Mouse (Mus musculus): ENCODE results near the gene Tedc1.

The Tedc1 gene

DNA sequence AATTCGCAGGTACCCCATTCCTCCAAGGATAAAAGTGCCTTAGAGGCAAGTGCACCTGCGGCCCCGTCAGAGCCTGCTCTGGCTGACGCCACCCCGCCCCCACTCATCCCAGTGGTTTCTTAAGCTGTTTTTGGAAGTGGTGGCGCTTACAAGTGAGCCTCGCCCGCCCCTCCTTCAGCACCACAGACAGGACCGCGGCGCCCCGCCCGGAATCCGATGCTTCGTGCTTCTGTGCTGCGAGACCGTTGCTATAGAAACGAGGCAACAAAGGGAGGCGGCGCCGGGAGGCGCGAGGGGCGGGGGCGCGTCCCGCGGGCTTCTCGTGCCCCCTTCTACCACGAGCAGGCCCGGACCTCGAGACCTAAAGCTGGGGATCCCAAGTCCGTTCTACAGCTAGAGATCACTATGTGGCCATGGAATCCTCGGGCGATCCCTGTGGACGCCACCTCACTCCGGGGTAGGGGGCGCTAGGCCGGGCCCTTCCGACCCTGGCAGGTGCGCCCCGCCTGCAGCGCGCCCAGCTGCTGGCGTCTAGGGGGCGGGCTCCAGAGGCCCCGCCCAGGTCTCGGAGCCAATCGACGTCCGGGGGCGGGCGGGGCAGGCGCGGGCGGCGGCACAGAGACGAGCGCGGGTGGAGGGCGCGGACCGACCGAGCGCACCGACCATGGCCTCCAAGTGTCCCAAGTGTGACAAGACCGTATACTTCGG lies 16.2 kb upstream of the Tedc1 start, which contains the start of gene Crip2:
TSS of gene Crip2 (plus strand) at position 329 of the 708 bp plus-strand sequence.
- peak; percentile 85 for DNase-seq

DNA sequence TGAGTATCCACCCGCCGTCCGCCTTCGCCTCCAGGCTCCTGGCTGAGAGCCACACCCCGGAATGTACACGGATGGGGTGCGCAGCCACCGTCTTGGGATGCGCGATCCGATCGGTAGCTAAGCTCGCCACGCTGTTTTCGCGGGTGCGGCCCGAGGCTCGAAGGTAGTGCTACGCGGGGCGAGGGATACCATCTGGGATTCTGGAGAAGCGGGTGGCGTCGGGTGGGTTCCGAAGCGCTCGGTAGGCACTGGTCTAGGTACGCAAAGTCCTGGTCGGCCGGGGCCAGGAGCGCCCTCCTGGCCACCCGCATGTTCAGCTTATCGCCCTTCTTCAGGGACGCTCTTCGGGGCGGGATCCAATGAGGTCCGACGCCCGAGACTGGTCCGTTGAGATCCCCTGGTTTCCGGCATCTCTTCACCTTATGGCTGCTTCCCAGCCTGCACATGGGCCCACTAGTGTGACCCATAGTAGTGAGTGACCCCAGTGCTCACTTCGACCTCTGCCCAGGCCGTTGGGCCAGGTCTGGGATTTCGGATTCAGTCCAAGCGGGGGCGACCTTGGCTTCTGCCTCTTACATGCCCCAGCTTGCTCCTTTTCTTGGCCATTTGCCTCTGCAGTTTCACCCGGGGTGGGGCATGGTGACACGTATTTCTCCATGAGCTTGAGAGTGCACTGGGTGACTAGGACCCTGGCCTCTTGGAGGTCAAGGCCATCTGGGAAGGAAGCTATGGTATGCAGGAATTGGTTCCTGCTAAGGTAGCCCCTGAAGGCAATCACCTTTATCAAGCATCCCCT lies 15.4 kb upstream of the Tedc1 start:
- peak; percentile 57 for DNase-seq

DNA sequence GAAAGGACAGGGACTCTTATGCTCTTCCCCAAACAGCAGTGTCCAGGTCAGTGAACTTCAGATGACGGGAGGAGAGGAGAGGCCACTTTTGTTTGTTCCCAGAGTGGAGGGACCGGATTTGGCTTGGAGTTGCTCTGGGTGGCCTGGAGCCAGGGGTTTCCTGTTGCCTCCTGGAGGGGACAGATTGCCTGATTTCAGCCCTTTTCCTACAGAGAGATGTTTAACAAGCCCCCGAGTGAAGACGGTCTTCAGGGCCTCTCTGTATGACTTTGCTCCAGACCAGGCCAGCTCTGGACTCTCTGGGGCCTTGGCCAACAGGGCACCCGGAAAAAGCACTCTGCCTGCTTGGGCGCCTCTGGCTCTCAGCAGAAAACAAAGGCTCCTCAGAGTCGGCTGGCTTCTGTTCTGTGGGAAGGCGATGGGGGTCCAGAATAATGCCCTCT lies 14.7 kb upstream of the Tedc1 start:
- peak; percentile 57 for DNase-seq

DNA sequence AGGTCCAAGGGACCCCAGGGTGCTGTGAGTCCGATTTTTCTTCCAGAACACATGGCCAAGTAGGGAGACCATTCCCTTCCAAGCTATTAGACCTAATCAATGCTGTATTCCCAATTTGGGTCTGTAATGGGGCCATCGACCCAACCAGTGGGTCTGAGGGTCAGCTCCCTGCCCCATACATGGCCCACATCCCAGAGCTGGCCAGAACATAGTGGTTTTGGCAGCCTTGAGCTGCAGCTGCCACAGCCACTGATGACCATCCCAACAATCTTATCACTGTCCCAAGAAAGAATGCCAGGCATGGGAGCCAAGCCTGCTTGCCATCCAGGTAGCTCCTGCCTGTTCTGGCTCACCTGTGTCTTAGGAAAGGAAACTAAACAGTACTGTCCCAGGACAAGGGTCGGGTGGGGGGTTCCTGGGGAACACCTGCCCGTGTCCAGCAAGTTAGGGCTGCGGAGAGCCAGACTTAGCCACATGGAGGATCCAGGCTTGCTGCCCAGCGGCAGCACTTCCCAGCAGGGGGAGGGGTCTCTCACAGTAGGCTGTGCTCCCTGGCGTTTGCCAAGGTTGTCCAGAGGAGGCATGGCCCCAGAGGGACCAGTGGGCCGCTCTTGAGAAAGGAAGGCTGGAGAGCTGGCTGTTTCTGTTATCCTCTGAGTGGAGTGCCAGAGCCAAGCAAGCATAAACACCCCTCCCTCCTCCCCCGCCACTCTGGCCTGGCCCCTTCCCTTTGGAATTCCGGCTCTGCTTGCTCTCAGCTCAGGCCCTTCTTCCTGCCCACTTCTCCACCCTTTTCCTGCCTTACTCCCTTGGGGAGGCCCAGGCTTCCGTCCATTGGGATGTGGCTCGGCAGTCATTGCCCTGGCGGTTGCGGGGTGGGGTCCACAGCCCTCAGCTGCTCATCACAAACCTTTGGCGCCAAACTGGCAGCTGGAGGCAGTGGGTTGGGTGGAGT lies 13.9 kb upstream of the Tedc1 start:
- DNase-seq, result peak; percentile 85

DNA sequence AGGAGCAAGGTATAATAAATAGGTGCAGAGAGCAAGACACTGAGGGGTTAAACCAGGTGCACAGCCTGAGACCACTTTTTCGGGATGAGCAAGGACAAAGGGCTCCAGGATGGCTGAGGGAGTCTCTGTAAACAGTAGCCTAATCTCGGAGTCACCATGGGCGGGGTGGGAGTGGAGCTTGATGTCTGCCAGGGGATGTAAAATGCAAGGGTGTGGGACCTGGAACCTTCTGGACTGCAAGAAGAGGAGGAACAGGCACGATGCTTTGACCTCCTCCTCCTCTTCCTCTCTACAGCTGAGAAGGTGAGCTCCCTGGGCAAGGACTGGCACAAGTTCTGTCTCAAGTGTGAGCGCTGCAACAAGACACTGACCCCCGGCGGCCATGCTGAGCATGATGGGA lies 13.1 kb upstream of the Tedc1 start:
- DNase-seq, result no peak

DNA sequence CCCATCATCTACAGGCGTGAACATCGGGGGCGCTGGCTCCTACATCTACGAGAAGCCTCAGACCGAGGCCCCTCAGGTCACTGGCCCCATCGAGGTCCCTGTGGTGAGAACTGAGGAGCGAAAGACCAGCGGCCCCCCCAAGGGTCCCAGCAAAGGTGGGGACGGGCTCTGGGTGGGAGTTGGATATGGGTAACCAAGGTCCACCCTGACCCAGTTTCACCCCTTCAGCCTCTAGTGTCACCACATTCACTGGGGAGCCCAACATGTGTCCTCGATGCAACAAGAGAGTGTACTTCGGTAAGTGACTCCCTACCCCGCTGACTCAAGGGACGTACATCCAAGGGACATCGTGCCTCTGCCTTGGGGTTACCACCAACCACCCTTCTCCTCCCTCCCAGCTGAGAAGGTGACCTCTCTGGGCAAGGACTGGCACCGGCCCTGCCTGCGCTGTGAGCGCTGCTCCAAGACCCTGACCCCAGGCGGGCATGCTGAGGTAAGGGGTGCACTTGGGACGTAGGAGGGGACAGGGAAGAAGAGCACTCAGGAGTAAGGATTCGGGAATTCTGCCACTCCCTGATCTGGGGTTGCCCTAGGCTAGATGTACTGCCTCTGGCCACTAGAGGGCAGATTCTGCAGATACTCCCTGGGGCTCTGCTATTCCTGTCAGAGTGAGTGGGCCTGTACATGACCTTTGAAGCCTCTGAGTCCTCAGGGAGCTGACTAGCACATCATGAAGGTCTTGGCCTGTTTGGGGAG lies 12.0 kb upstream of the Tedc1 start:
- peak; percentile 61 for DNase-seq

DNA sequence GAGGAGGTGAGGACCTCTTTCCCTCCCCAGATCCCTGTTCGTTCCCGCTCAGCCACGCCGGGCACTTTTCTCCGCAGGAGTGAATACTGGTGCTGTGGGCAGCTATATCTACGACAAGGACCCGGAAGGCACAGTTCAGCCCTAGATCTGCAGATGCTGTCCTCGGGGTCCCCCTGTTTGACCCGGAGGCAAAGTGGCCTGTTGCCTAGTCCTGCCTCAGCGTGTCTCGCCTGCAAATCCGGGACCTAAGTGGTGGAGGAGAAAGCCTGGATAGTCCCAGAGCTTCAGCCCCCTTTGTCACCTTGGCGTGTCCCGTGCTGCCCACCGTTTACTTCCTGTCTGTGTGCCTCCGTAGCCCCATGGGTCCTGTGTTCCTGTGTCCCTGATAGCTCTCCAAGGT lies 11.3 kb upstream of the Tedc1 start:
- DNase-seq, result no peak

DNA sequence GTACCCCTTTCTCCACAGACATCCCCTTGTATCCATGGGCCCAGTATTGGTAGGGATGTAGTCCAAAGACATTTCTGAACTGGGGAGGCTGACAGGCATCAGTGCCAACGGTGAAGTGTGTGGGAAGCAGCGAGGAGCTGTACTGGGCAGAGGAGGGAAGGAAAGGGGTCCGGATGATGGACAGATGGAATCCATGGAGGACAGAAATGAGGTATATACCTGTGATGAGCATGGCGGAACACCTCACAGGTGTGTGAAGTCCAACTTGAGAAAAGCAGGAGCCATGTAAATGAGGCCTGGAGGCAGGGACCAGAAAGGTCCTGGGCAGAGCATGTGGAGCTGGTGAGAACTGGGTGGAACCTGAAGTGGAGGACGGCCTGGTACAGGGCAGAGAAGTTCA lies 10.6 kb upstream of the Tedc1 start:
- DNase-seq, result no peak

DNA sequence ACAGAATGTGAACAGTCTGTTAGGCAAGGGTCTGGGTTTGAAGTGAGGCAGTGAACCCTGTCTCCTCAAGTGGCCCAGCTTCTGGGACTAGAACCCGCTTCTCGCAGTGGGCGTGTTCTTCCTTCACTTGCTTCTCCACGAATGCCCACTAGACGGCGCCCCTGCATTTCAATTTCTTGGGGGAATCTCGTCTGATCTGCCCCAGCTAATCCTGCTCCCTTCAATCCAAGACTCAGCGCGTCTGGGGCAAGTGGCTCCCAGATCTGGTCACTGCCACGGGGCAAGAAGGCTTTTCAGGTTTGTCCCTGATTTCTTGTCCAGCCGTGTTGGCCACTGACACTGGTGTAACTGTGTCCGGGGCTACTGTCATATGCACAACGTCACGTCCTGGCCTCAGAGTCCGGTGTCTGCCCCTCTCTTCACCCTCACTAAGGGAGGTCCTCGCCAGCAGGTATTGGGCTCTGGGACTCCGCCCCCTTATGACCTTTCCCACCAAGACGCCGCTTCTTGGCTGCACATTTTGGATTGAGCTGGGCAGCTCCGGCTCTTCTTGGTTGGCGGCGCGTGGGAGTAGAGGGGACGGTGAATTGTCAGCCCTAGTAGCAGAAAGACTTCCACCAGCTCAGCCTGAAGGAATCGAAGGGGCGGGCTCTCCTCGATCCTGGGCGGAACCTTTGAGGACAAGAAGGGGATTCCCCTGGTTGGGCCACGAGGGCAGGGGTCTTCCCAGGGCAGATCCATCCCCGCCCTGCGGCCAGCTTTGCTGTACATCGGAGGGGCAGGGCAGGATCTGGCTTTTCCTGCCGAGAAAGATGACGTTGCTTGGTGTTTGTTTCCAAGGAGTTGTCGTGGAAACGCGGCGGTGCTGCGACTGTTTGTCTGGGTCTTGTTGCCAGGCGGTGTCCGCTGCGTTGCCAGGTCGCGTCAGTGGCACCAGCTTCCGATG lies 9.8 kb upstream of the Tedc1 start, which contains the start of gene Crip1:
TSS of gene Crip1 (plus strand) at position 205 of the 946 bp plus-strand sequence.
- peak; percentile 87 for DNase-seq

DNA sequence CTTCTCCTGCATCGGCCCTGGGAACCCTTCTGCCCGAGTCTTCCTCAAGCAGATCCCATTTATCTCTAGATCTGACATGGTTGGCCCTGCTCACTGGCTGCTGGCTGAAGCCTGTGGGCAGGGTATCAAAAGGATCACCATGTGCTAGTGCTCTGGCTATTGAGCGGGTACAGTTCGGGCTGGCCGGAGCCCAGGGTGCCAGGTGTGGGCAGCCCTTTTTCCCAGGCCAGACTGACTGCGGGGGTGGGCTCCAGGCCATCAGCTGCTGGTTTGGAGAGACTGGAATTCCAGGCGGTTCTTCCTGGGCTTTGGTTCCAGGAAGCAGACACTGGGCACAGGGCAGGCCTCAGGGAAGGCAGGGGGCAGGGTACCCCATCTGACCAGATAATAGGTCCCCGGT lies 8.7 kb upstream of the Tedc1 start:
- DNase-seq, result no peak

DNA sequence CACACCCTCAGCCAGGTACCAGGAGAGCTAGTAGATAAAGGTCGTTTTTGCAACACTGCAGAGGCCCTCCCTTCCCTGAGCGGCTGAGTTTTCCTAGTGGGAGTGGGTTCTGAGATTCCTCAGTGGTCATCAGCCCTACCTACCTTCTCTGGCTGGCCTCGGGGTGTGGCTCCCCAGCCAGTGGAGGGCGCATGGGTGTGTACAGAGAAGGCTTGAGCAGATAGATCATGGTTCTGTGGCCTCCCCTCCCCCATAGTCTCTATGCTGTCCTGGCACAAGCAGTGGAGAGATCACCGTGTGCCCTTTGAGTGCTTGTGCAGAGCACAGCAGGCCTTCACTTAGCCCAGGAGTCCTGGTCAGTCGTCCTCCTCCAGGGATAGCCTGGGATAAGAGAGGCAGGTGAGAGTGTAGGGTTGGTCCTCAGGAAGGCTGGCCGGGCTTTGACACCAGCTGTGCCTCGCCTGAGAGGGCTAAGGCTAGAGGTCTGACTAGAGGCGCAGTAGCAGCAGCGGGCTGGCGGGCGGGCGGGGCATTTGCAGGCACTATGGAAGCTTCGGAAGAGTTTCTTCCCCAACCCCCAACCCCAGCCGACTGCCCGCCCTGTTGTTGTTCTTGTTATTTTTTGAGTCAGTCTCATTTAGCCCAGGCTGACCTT lies 7.7 kb upstream of the Tedc1 start:
- DNase-seq, result peak; percentile 41

DNA sequence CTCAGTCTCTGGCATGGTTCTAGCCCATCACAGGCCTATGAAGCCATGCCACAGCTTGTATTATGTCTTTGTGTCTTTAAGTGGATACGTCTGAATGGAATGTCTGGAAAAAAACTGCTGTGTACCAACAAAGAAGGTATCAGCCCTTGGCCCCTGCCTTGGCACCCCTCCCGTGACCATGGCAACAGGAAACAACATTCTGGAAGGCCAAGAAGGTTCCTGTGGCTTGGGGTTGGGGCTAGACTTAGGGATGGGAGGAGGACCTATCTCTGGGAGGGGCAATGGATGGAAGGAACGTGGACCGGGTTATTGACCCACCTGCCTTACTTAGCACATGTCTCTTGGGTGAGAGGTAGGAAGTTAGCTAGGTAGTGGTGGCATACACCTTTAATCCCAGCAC lies 6.9 kb upstream of the Tedc1 start:
- DNase-seq, result no peak

DNA sequence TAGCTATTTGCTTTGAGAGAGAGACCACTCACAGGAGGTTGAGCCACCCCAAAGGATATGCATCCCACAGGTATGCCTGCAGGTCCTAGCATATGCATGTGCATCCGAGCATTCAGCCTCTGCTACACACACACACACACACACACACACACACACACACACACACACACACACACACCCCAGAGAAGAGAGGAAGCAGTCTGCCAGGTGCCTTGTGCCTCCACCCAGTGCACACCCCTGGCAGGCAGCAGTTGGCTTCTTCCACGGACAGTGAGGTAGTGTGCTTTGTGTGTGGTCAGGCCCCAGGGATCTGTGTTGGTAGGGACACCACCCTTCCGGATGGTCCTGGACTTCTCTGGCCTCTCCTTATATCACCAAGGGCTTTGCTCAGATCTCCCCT lies 6.3 kb upstream of the Tedc1 start:
- DNase-seq, result no peak

DNA sequence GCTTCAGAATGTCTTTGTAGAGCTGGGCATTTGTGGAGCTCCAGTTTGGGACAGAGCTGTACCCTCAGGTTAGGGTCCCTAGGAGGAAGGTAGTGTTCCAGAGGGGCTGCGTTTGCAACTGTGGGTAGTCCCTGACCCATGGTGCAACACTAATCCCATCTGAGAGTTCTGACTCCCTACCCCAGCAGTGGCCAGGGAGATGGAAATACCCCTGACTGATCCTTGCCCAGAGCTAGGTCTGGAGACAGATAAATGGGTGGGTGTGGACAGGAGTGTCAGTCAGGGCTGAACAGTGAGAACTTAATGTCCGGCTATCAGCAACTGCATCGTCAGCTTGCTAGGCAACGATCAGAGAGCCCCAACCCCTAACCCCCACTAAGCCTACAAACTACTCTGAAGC lies 5.6 kb upstream of the Tedc1 start:
- no peak for DNase-seq

DNA sequence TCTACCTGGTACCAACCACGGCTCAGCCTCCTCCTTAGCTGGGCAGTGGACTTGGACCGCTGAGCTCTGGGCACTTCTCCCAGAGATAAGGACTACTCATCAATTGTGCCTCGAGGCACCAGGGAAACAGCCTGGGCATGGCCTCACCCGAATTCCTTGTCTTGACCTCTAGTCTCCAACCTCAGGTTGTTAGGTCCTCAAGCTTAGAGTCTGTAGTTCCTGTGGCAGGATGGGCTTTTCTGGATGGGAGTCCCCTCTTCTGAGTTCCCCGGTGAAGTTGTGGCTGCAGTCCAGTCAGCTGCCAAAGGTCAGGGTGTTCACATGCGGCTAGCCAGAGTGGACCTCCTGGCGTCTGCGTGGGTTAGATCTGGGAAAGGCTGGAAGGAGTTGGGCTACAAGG lies 5.2 kb upstream of the Tedc1 start:
- DNase-seq, result no peak

DNA sequence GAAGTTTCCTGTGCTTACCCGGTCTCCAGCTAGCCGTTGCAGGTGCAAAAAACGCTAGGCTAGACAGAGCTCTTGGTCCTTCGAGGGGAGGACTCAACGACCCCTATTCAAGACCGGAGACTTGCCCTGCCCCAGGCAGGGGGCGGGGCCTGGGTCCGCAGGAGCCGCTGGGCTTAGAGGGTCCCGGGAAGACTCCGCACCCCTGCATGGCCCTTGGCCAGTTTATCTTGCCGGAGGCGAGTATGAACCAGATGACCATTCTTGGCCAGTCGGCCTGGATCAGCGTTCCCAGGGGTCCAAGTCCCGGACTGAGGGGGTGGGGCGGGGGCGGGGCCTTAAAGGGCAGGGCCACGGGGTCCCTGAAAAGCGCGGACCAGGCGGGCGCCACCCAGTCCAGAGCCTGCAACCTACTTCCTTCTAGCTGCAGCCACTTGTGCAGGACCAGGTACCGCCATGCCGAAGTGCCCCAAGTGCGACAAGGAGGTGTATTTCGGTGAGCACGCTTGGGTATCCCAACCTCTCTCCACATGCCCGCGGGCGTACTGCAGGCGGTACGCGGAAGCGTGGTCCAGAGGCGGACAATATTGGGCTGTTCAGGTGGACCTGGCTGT lies 4.5 kb upstream of the Tedc1 start:
- no peak for DNase-seq

DNA sequence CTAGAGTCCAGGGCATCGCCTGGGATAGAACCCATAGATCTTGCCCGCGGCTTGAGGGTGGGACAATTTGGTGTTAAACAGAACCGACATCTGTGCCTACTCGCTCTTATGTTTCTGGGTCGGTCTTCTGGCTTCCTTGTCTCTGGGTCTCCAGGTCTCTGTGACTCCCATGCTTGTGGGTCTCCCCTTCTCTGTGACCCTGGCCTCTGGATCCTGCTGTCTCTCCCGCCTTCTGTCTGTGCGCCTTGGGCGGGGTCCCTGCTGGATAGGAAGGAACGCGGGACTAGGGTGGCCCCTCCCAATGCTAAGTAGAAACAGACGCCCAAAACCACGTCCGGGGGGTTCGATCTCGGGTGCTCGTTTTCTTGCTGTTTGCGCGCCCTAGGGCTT lies 4.0 kb upstream of the Tedc1 start:
- no peak for DNase-seq

DNA sequence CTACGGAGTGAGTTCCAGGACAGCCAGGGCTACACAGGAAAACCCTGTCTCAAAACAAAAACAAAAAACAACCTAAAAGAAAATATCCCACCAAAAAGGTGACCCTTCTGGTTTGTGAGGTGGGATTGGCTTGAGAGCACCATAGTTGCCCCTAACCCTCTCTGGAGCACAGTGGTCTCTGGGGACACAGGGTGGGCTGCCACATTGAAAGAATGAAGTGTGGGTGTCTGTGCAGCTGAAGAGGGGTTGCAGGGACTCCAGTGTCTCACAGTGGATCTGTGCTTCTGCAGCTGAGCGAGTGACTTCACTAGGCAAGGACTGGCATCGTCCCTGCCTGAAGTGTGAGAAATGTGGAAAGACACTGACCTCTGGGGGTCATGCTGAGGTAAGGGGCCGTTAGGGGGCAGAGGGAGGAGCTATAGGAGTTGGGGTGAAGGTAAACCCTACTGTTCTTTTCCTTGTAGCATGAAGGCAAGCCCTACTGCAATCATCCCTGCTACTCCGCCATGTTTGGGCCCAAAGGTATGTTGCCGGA lies 3.2 kb upstream of the Tedc1 start:
- DNase-seq, result no peak

DNA sequence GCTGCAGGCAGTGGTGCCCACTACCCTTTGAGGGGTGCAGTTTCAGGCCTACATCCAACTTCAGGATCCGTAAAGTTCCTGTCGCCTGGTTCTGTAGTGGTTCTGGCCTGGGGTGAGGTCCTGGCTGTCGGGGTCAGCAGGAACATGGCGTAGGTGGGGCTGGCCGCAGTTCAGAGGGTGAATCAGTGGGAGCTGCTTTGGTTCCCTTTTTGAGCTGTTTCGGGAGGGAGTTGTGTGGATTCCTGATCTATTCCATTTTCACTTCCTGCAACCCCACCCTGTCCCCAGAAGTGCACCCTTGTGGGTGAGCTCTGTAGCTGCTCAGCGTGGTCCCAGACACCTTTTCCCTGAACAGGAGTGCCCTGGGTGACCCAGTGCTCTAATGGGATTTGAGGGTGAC lies 2.2 kb upstream of the Tedc1 start:
- no peak for DNase-seq

DNA sequence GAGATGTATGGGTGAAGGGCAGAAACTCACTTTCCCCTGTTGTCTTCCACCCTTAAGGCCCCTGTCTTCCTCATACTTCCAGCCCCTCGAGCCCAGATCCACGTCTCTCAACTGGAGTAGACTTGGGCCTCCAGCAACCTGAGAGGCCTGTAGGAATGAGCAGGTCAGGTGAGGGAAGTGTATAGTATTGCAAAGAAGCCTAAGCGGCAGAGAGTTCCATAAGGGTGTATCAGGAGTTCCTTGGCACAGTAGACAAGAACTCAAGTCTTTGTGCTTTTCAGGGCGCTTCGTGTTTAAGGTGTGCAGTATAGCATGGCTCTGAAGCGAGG lies 1.5 kb upstream of the Tedc1 start:
- no peak for DNase-seq

Data from kidney, adult 9 months (tissue).